Mouse (Mus musculus) gastrocnemius, adult 8-10 months (tissue): ENCODE measurements at regions not wholly inside any gene's neighbourhood (a gene's known extent, or its start where the extent isn't known, plus 50 kb on each side); places are given as distances from the start of the nearest gene placed in this dataset.

Experiments
- DNase-seq, 2 experiments: peaks; one replicate each; pipeline ENCODE4 v3.0.0; 2022; ENCODE audit warnings: low spot score in 2 of 2

GRCm38 (mm10) chr13:28795274-28795673 is 158.2 kb downstream of the Sox4 start:
- no peak for DNase-seq

GRCm38 (mm10) chr13:28794547-28794946 is 159.0 kb downstream of the Sox4 start:
- no peak for DNase-seq

GRCm38 (mm10) chr13:28793166-28793935 is 160.2 kb downstream of the Sox4 start:
- DNase-seq: no peak

GRCm38 (mm10) chr13:28792461-28793165 is 160.9 kb downstream of the Sox4 start:
- DNase-seq: no peak

- no peak for DNase-seq
Observed at GRCm38 (mm10) chr13:28790381-28790780, 163.1 kb downstream of the Sox4 start.

GRCm38 (mm10) chr13:28787331-28787643 is 166.2 kb downstream of the Sox4 start:
- no peak for DNase-seq

GRCm38 (mm10) chr13:28786629-28787330 is 166.7 kb downstream of the Sox4 start:
- DNase-seq: no peak

- no peak for DNase-seq
Observed at GRCm38 (mm10) chr13:28782497-28783246, 170.8 kb downstream of the Sox4 start.

GRCm38 (mm10) chr13:28782081-28782480 is 171.4 kb downstream of the Sox4 start:
- no peak for DNase-seq

- DNase-seq: no peak
Observed at GRCm38 (mm10) chr13:28781660-28782059, 171.9 kb downstream of the Sox4 start.

GRCm38 (mm10) chr13:28780462-28780861 is 173.1 kb downstream of the Sox4 start:
- DNase-seq: no peak

GRCm38 (mm10) chr13:28775142-28775815 is 178.2 kb downstream of the Sox4 start:
- no peak for DNase-seq

- no peak for DNase-seq
Observed at GRCm38 (mm10) chr13:28774649-28775048, 178.9 kb downstream of the Sox4 start.

- no peak for DNase-seq
Observed at GRCm38 (mm10) chr13:28773466-28773865, 180.0 kb downstream of the Sox4 start.

- no peak for DNase-seq
Observed at GRCm38 (mm10) chr13:28770531-28770930, 183.0 kb downstream of the Sox4 start.

GRCm38 (mm10) chr13:28770018-28770417 is 183.5 kb downstream of the Sox4 start:
- DNase-seq: no peak

- no peak for DNase-seq
Observed at GRCm38 (mm10) chr13:28768717-28769426, 184.6 kb downstream of the Sox4 start.

GRCm38 (mm10) chr13:28762555-28762954 is 191.0 kb downstream of the Sox4 start:
- no peak for DNase-seq

GRCm38 (mm10) chr13:28759026-28759425 is 194.5 kb downstream of the Sox4 start:
- peak; percentile 7 to 38 for DNase-seq

GRCm38 (mm10) chr13:28757846-28758522 is 195.5 kb downstream of the Sox4 start:
- peak; percentile 76 to 82 for DNase-seq
